Mouse (Mus musculus): ENCODE results near the gene Asb2. TPM values are rescaled to one million over a fixed set of nuclear protein-coding genes. Genes with fewer than 3 reads are reported as not detected.

Asb2 gene
- polyA plus RNA-seq, 1 experiment = 3.6 TPM

GRCm38 (mm10) chr12:103360812-103361211, 5.0 kb upstream of the Asb2 start:
- H3K4me1 ChIP-seq (ENCODE audit: control insufficient read depth, insufficient read depth, low read length) = no peaks in the 10 kb centered on the region
- no peaks in the 10 kb centered on the region for H3K27me3 ChIP-seq (ENCODE audit: control insufficient read depth, insufficient read depth, low read length)
- TF ChIP-seq CTCF (IDR thresholded peaks at IDR 0.05; ENCODE audit: control insufficient read depth, insufficient read depth, insufficient replicate concordance, low read depth, low read length) (no peak), POLR2A (IDR thresholded peaks at IDR 0.05; ENCODE audit: control insufficient read depth, low read depth, low read length) (no peak)
- H3K36me3 ChIP-seq (ENCODE audit: control insufficient read depth, insufficient read depth, low read length) = no peaks in the 10 kb centered on the region
- H3K4me3 ChIP-seq (ENCODE audit: control insufficient read depth, low read depth, low read length) = no peak overlapping the region
- H3K27ac ChIP-seq (ENCODE audit: control insufficient read depth, insufficient read depth, low read depth, low read length) = no peak overlapping the region

DNA sequence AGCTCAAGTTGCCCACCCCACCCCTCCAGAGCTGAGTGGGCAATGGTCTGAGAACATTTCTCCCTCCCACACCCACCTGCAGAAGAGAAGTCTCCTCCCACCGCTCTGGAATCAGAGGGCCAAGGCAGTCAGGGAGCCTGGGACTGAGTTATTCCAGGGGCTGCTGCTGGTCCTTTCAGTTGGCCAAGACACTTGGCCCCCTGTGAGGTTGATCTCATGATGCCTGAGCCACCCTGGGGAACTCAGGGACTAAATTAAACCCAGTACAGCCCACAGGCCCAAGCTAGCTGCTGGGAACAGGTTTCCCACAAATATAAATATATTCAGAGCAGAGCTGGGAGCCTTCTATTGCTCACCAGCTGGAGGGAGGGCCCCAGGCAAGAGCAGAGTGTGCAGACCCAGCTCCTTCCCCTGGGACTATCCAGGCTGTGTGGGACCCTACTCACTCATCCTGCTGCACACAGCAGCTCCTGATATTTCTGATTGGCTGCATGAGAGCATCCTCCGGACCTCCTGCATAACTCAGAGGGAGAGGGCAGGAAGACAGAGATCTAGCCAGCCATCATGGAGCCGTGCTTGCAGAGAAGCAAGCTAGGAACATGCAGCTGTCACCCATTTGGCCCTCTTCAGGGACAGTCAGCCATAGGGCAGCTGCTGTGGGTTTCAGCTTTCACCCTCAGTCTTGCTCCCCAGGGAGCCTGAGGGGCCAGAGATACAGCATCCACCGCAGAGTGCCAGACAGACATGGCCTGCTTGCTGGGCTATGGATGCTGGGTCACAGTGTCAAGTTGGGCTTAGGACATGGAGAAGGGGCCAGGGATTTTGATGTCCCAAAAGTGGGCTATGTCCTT, 3.4 kb upstream of the Asb2 start:
- Histone ChIP-seq H3K4me3 (ENCODE audit: control insufficient read depth, low read depth, low read length) (no peak overlapping the region), H3K27me3 (ENCODE audit: control insufficient read depth, insufficient read depth, low read length) (no peaks in the 10 kb centered on the region), H3K4me1 (ENCODE audit: control insufficient read depth, insufficient read depth, low read length) (no peaks in the 10 kb centered on the region), H3K36me3 (ENCODE audit: control insufficient read depth, insufficient read depth, low read length) (no peaks in the 10 kb centered on the region), H3K27ac (ENCODE audit: control insufficient read depth, insufficient read depth, low read depth, low read length) (peak overlapping the region; percentile 32; the same call in 1 of the 2 replicates)
- TF ChIP-seq CTCF (IDR thresholded peaks at IDR 0.05; ENCODE audit: control insufficient read depth, insufficient read depth, insufficient replicate concordance, low read depth, low read length) (no peak), POLR2A (IDR thresholded peaks at IDR 0.05; ENCODE audit: control insufficient read depth, low read depth, low read length) (no peak)

DNA sequence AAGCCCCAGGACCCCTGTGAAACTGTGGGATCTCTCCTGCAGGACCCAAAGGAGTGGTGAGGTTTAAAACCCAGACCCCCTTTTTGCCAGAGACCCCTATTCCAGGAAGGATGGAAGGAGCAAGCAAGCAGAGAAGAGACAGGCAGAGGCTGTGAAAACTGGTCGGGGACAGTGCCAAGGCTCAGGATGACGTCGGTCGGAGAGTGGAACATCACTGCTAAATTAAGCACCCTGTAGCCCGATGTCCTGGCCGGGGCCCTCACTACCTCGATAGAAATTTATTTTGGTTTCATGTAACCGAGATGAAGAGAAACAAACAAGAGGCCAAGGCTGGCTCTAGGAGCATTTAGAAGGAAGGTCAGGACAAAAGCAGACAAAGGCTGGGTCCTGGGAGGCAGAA, 2.4 kb upstream of the Asb2 start:
- TF ChIP-seq POLR2A (IDR thresholded peaks at IDR 0.05; ENCODE audit: control insufficient read depth, low read depth, low read length) (no peak), CTCF (IDR thresholded peaks at IDR 0.05; ENCODE audit: control insufficient read depth, insufficient read depth, insufficient replicate concordance, low read depth, low read length) (no peak)
- H3K27ac ChIP-seq (ENCODE audit: control insufficient read depth, insufficient read depth, low read depth, low read length) = peak overlapping the region; percentile 27; the same call in 1 of the 2 replicates
- H3K4me1 ChIP-seq (ENCODE audit: control insufficient read depth, insufficient read depth, low read length) = no peaks in the 10 kb centered on the region
- H3K36me3 ChIP-seq (ENCODE audit: control insufficient read depth, insufficient read depth, low read length) = no peaks in the 10 kb centered on the region
- H3K4me3 ChIP-seq (ENCODE audit: control insufficient read depth, low read depth, low read length) = no peak overlapping the region
- no peaks in the 10 kb centered on the region for H3K27me3 ChIP-seq (ENCODE audit: control insufficient read depth, insufficient read depth, low read length)

DNA sequence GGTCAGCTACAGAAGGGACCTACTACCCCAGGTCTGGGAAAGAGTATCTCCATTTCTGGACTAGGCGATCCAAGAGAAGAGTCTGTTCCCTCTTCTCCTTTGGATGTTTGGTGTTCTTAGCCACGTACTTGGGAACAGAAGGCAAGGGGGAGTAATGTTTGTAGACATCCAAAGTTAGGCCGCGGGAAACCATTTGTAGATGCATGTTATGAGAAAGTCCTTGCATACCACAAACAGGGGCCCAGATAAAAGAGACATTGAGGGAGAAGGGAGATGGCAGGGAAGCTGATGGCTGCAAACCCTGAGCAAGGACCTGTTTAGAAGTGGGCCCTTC, 581 bp upstream of the Asb2 start:
- no peaks in the 10 kb centered on the region for H3K36me3 ChIP-seq (ENCODE audit: control insufficient read depth, insufficient read depth, low read length)
- TF ChIP-seq CTCF (IDR thresholded peaks at IDR 0.05; ENCODE audit: control insufficient read depth, insufficient read depth, insufficient replicate concordance, low read depth, low read length) (no peak), POLR2A (IDR thresholded peaks at IDR 0.05; ENCODE audit: control insufficient read depth, low read depth, low read length) (no peak)
- H3K27ac ChIP-seq (ENCODE audit: control insufficient read depth, insufficient read depth, low read depth, low read length) = no peak overlapping the region
- no peak overlapping the region for H3K4me3 ChIP-seq (ENCODE audit: control insufficient read depth, low read depth, low read length)
- no peaks in the 10 kb centered on the region for H3K4me1 ChIP-seq (ENCODE audit: control insufficient read depth, insufficient read depth, low read length)
- H3K27me3 ChIP-seq (ENCODE audit: control insufficient read depth, insufficient read depth, low read length) = no peaks in the 10 kb centered on the region

DNA sequence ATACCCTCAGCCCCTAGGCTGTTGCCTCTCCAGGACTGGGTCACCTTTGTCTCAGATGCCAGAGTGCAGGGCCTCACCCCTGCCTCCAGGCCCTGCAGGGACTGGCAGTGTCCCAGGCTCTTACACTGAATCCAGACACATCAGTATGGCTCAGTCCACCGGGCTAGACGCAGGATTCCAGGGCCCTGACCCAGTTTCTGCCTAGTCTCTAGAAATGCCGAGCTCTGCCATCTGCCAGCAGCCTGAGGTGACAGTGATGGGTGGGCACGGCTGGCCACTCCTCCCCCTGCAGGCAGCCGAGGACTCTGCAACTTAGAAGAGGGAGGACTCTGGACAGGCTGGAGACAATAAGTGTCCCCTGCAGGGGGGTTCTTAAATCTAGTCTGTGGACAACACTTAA, 2.3 kb downstream of the Asb2 start:
- Histone ChIP-seq H3K36me3 (ENCODE audit: control insufficient read depth, insufficient read depth, low read length) (no peaks in the 10 kb centered on the region), H3K27ac (ENCODE audit: control insufficient read depth, insufficient read depth, low read depth, low read length) (no peak overlapping the region)

GRCm38 (mm10) chr12:103352735-103353134, 3.1 kb downstream of the Asb2 start:
- no peak overlapping the region for H3K27ac ChIP-seq (ENCODE audit: control insufficient read depth, insufficient read depth, low read depth, low read length)

More for the DNA sequence above, 2.3 kb downstream of the Asb2 start:
- no peak for TF ChIP-seq POLR2A (IDR thresholded peaks at IDR 0.05; ENCODE audit: control insufficient read depth, low read depth, low read length)
- TF ChIP-seq CTCF (IDR thresholded peaks at IDR 0.05; ENCODE audit: control insufficient read depth, insufficient read depth, insufficient replicate concordance, low read depth, low read length) = peak; percentile 31; the same call in 1 of the 2 replicates
- Histone ChIP-seq H3K4me3 (ENCODE audit: control insufficient read depth, low read depth, low read length) (no peak overlapping the region), H3K27me3 (ENCODE audit: control insufficient read depth, insufficient read depth, low read length) (no peaks in the 10 kb centered on the region), H3K4me1 (ENCODE audit: control insufficient read depth, insufficient read depth, low read length) (no peaks in the 10 kb centered on the region)

GRCm38 (mm10) chr12:103348506-103348905, 7.3 kb downstream of the Asb2 start:
- Histone ChIP-seq H3K27ac (ENCODE audit: control insufficient read depth, insufficient read depth, low read depth, low read length) (no peak overlapping the region), H3K4me1 (ENCODE audit: control insufficient read depth, insufficient read depth, low read length) (no peaks in the 10 kb centered on the region), H3K27me3 (ENCODE audit: control insufficient read depth, insufficient read depth, low read length) (no peaks in the 10 kb centered on the region), H3K36me3 (ENCODE audit: control insufficient read depth, insufficient read depth, low read length) (no peaks in the 10 kb centered on the region), H3K4me3 (ENCODE audit: control insufficient read depth, low read depth, low read length) (no peak overlapping the region)
- TF ChIP-seq POLR2A (IDR thresholded peaks at IDR 0.05; ENCODE audit: control insufficient read depth, low read depth, low read length) (no peak), CTCF (IDR thresholded peaks at IDR 0.05; ENCODE audit: control insufficient read depth, insufficient read depth, insufficient replicate concordance, low read depth, low read length) (peak; percentile 89; the same call in 1 of the 2 replicates)

More at GRCm38 (mm10) chr12:103352735-103353134, 3.1 kb downstream of the Asb2 start:
- no peak overlapping the region for H3K4me3 ChIP-seq (ENCODE audit: control insufficient read depth, low read depth, low read length)
- no peaks in the 10 kb centered on the region for H3K36me3 ChIP-seq (ENCODE audit: control insufficient read depth, insufficient read depth, low read length)
- no peaks in the 10 kb centered on the region for H3K27me3 ChIP-seq (ENCODE audit: control insufficient read depth, insufficient read depth, low read length)
- H3K4me1 ChIP-seq (ENCODE audit: control insufficient read depth, insufficient read depth, low read length) = no peaks in the 10 kb centered on the region
- TF ChIP-seq CTCF (IDR thresholded peaks at IDR 0.05; ENCODE audit: control insufficient read depth, insufficient read depth, insufficient replicate concordance, low read depth, low read length) (no peak), POLR2A (IDR thresholded peaks at IDR 0.05; ENCODE audit: control insufficient read depth, low read depth, low read length) (no peak)
